Mouse (Mus musculus): ENCODE results near the gene Gja5.
"Not testable (repeated sequence)": the region's sequence is repeated elsewhere in the genome, so short reads cannot be mapped to it uniquely, and the experiment has no call there.

- TF ChIP-seq CTCF, EP300 (IDR thresholded peaks at IDR 0.05): not testable (repeated sequence)
These were observed 171.4 kb downstream of the Gja5 start for GRCm38 (mm10) chr3:97075744-97076350.
